Mouse (Mus musculus): ENCODE measurements around the gene Garnl3. TPM values are rescaled to one million over a fixed set of nuclear protein-coding genes. Genes with fewer than 3 reads are reported as not detected.
A peak's percentile ranks its signal among the peaks of the same experiment; 100 is the strongest.

The Garnl3 gene
- polyA plus RNA-seq (2015; fragmentation: Nextera tagmentation; extraction: Ambion mirVana): 10.4 and 11.0 TPM in 2 replicates

DNA sequence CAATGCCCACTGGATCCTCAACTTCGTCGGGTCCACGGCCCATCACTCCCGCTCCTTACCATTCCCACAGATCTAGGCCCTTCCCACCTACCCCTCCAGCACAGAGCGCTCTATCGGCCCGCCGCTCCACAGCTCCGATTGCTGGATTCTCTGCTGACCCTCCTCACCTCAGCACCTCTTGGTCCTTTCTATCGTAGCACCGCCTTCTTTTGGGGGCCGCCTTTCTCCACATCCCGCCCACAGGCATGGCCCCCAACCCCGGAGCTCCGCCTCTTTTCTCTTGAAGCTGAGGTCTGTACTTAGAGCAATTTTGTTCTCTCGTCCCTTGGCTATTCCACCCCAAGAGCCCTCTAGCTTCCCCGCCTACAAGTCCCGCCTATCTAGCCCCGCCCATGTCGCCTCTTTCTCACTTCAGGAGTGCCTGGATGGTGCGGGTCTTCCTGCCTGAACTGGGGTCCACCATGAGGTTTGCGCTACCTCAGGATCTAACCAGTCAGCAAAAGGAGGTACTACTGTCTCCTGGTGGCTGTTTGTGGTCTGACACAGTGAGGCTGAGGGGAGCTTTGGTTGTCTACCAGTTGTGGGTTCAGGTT is at the start of gene Garnl3:
Garnl3 (minus strand) TSS at position 155 of the 593 bp plus-strand sequence.
- H3K4me3 ChIP-seq: peak within 1 kb of the TSS; percentile 80
- under 1% methylated on average over 22 of the region's 22 CpGs for WGBS
- H3K27me3 ChIP-seq (replicated peaks): peaks cover 33% of the 10 kb centered on the region
- peaks cover 28% of the 10 kb centered on the region for H3K4me1 ChIP-seq
- ATAC-seq (ENCODE audit: extremely low read depth, insufficient number of reproducible peaks, low FRiP score, low TSS enrichment): peak; percentile 6; the same call in 1 of the 2 replicates
- H3K4me2 ChIP-seq: peak within 1 kb of the TSS; percentile 98
- no peaks in the 10 kb centered on the region for H3K36me3 ChIP-seq
- peak within 1 kb of the TSS; percentile 63 for H3K27ac ChIP-seq (replicated peaks)
- peak within 1 kb of the TSS; percentile 71 for H3K9ac ChIP-seq
- no peaks in the 10 kb centered on the region for H3K9me3 ChIP-seq

DNA sequence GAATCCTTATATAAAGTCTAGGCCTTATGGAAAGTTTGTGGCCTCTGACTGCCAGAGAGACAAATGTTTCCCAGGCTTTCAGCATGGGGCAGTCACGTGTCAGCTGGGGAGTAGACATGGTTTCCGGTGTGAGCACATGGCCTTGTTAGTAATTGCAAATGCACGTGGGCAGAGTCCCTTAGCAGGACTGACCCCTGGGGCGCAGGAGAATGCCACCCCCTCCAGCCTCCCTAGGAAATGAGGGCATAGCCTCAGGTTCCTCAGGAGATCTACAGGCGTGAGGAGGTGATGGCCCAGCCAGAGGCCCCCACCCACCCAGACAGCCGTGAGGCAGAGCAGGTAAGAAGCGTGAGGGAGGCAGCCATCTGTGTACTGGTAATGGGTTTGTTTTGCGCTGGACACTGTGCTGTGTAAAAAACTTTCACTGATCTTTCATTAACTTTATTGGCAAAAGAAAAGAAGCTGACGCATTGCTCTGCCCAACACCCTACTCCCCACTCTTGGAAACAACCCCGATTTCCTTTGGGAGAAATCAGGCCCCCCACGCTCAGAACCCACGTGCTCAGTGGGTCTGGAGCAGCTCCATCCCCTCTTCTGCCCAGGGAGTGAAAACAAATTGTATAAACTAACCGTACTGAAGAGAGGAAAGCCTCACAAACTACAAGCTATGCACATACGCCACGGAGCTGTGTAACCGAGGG is 48.6 kb upstream of the Garnl3 start:
- Histone ChIP-seq H3K27ac (replicated peaks) (no peak overlapping the region; the same call in 1 of the 2 replicates), H3K4me3 (no peak overlapping the region), H3K9me3 (no peaks in the 10 kb centered on the region), H3K36me3 (no peaks in the 10 kb centered on the region), H3K4me1 (peaks cover 48% of the 10 kb centered on the region), H3K4me2 (no peak overlapping the region), H3K9ac (peak overlapping the region; percentile 29), H3K27me3 (replicated peaks) (no peaks in the 10 kb centered on the region)
- WGBS: 68% methylated on average over 16 of the region's 16 CpGs
- no peak for ATAC-seq (ENCODE audit: extremely low read depth, insufficient number of reproducible peaks, low FRiP score, low TSS enrichment)

DNA sequence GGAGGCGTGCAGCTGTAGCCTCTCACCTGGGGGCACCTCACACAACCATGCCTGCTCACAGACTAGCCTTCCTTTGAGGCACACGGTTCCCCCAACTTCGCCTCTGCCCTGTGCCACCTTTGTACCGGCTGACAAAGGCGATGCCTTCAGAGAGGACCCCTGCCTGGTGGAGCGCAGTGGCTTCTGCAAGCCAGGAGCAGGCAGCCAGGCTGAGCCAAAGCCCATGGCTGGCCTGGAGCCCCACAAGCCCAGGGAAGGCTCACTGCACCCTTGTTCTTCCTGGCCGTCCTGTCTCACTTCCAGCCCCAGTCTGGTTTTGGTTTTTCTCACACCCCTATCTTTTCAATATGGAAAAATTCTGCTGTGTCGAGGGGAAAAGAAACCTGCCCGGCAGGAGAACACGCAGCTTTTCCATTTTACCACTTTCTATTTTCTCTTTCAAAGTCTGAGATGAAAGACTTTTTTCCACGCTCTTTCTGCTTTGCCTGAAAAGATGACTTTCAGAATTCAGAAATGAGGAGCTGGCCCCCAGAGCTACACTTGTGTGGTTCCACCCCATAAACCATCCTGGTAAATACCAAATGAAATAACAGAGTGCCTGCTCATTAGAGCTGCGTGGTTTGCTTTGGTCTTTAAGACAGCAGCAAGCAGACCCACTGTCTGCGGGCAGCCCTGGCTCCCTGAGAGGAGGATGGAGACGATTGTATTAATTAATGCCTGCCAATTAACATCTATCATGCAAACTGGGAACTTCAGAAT is 47.9 kb upstream of the Garnl3 start:
- Histone ChIP-seq H3K4me1 (peaks cover 44% of the 10 kb centered on the region), H3K27me3 (replicated peaks) (no peaks in the 10 kb centered on the region), H3K4me3 (no peak overlapping the region), H3K9ac (peak overlapping the region; percentile 63; the same call in 1 of the 2 replicates), H3K9me3 (no peaks in the 10 kb centered on the region), H3K36me3 (no peaks in the 10 kb centered on the region), H3K27ac (replicated peaks) (peak overlapping the region; percentile 80), H3K4me2 (no peak overlapping the region)
- WGBS: 75% methylated on average over 14 of the region's 14 CpGs
- no peak for ATAC-seq (ENCODE audit: extremely low read depth, insufficient number of reproducible peaks, low FRiP score, low TSS enrichment)

DNA sequence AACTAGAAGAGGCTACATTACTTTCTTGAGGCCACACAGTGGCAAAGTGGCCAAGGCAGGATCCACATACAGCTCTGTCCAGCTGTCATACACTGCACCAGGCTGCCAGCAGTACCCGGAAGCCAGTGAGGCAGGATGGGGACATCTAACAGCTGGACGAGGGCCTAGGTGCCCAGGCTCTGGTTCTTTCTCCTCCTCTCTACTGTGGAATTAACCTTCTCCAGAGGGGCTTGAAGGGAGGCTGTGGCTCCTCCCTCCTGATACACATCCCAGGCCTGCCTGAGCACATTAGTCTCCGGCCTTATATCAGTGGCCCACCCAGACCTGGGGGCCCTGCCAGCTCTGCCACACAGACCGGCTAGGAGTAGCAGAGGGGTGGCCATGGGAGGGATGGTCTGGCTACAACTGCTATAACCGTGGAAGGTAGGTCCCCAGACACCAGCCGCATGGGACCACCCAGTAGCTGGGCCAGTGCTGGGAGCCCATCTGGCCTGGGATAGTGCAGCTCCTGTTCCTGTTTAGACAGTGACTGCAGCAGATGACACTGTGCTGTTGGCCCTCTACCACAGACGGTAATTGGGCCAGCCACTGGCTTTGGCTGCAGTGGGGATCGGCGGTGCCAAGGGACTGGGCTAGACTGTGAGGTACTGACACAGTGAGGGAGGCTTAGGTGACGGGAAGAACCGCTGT is 46.9 kb upstream of the Garnl3 start:
- Histone ChIP-seq H3K4me1 (peaks cover 42% of the 10 kb centered on the region), H3K36me3 (no peaks in the 10 kb centered on the region), H3K9me3 (no peaks in the 10 kb centered on the region), H3K4me2 (peak overlapping the region; percentile 30), H3K27ac (replicated peaks) (peak overlapping the region; percentile 80), H3K9ac (peak overlapping the region; percentile 63), H3K4me3 (no peak overlapping the region), H3K27me3 (replicated peaks) (no peaks in the 10 kb centered on the region)
- peak; percentile 19; the same call in 1 of the 2 replicates for ATAC-seq (ENCODE audit: extremely low read depth, insufficient number of reproducible peaks, low FRiP score, low TSS enrichment)
- 52% methylated on average over 11 of the region's 11 CpGs for WGBS

DNA sequence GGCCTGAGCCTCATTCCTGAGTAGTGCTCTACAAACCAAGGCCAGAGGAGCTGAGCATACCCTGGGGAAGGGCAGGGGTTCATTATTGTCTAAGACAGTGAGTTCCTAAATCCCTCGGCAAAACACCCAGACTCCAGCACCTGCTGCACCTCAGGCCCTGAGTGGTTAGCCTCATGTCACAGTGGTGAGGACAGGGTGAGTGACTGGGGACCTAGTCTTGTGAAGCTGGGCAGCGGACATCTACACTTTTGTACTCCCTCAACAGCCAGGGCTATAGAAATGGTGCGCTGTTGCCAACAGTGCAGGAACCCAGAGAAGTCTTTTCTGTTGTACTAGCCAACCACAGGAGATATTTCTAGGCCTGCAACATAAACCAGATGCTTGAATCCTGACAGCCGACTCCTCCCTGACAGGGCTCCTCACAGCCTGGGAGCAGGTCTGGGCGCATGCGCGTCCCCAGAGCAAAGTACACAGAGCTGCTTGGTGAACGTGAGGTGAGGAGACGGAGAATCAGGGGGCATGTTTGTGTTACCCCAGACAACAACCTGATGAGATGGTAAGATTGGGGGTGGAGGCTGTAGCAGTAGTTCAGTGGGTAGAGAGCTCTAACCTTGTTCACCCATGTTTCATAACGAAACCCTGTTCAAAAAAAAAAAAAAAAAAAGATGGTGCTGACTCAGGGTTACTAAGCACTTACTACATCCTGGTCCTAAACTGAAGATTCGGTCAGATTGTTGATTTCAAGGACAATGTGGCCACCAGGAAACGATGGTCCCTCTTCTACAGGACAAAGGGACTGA is 46.2 kb upstream of the Garnl3 start:
- H3K36me3 ChIP-seq: no peaks in the 10 kb centered on the region
- no peaks in the 10 kb centered on the region for H3K9me3 ChIP-seq
- H3K27me3 ChIP-seq (replicated peaks): no peaks in the 10 kb centered on the region
- peak overlapping the region; percentile 80 for H3K27ac ChIP-seq (replicated peaks)
- H3K4me2 ChIP-seq: peak overlapping the region; percentile 30
- ATAC-seq (ENCODE audit: extremely low read depth, insufficient number of reproducible peaks, low FRiP score, low TSS enrichment): peak; percentile 20; the same call in 1 of the 2 replicates
- H3K4me3 ChIP-seq: no peak overlapping the region
- 41% methylated on average over 12 of the region's 12 CpGs for WGBS
- peak overlapping the region; percentile 63; the same call in 1 of the 2 replicates for H3K9ac ChIP-seq
- peaks cover 50% of the 10 kb centered on the region for H3K4me1 ChIP-seq

DNA sequence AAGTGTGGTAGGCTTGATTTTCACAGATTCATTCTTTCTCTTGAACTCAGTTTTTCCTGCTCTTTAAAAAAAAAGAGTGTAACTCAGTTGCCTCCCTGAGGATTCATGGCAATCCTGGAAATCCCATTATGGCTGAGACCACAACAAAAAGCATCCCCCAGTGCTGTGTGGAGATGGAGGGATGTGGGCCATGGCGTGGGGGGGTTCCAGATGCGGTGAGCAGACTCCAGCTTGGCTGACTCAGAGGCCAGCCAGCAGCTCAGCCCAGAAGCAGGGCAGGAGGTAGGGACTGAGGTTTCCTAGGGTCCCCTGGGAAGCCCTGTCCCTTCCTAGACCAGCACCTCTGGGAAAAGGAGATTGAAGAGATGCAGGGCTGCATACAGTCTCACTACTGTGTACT is 45.5 kb upstream of the Garnl3 start:
- ATAC-seq (ENCODE audit: extremely low read depth, insufficient number of reproducible peaks, low FRiP score, low TSS enrichment): no peak
- H3K4me3 ChIP-seq: no peak overlapping the region
- peaks cover 53% of the 10 kb centered on the region for H3K4me1 ChIP-seq
- no peaks in the 10 kb centered on the region for H3K36me3 ChIP-seq
- H3K4me2 ChIP-seq: no peak overlapping the region
- H3K9ac ChIP-seq: peak overlapping the region; percentile 29
- 51% methylated on average over 2 of the region's 2 CpGs for whole genome bisulfite sequencing
- no peaks in the 10 kb centered on the region for H3K9me3 ChIP-seq
- H3K27ac ChIP-seq (replicated peaks): peak overlapping the region; percentile 80
- H3K27me3 ChIP-seq (replicated peaks): no peaks in the 10 kb centered on the region

DNA sequence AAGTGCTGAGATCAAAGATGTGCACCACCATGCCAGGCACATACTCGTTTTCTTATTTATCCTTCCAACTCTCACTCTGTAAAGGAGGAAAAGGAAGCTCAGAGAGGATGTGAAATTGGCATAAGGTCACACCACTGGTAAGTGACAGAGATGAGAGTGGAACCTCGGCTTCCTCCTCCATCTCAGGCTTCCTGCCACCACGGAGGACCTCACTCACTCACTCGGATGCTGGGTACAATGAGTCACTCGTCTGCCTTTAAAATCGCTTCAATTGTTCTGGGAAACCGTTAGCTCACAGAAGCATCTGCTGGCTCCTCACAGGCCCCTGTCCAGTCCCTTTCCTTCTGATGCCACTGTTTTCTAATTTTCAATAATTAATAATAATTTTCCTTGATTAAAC is 45.1 kb upstream of the Garnl3 start:
- WGBS: 48% methylated on average over 7 of the region's 7 CpGs
- H3K9ac ChIP-seq: no peak overlapping the region
- no peak for ATAC-seq (ENCODE audit: extremely low read depth, insufficient number of reproducible peaks, low FRiP score, low TSS enrichment)
- no peaks in the 10 kb centered on the region for H3K27me3 ChIP-seq (replicated peaks)
- H3K27ac ChIP-seq (replicated peaks): no peak overlapping the region
- no peaks in the 10 kb centered on the region for H3K36me3 ChIP-seq
- no peak overlapping the region for H3K4me2 ChIP-seq
- peaks cover 53% of the 10 kb centered on the region for H3K4me1 ChIP-seq
- H3K4me3 ChIP-seq: no peak overlapping the region
- H3K9me3 ChIP-seq: no peaks in the 10 kb centered on the region

DNA sequence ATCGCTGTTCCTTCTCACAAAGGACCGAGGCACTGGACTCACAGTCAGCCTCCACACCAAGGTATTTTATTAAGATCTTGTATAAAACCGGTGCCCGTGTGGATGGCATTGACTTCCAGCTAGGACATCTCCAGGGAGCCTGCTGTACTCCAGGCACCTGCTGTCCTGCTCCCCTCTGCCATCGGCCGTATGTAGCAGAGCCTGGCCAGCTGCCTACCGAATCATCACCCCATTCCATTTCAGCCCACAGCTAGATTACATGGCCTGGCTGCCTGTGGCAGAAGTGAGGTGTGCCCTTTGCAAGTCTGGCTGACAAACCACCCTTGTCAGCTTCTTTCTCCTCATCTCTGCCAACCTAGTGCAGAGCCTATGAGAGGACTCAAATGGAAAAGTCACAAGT is 42.2 kb upstream of the Garnl3 start:
- Histone ChIP-seq H3K9ac (no peak overlapping the region), H3K9me3 (no peaks in the 10 kb centered on the region), H3K36me3 (no peaks in the 10 kb centered on the region), H3K4me2 (no peak overlapping the region), H3K4me3 (no peak overlapping the region), H3K27ac (replicated peaks) (no peak overlapping the region), H3K4me1 (peaks cover 45% of the 10 kb centered on the region), H3K27me3 (replicated peaks) (no peaks in the 10 kb centered on the region)
- WGBS: 83% methylated on average over 7 of the region's 7 CpGs
- ATAC-seq (ENCODE audit: extremely low read depth, insufficient number of reproducible peaks, low FRiP score, low TSS enrichment): no peak

DNA sequence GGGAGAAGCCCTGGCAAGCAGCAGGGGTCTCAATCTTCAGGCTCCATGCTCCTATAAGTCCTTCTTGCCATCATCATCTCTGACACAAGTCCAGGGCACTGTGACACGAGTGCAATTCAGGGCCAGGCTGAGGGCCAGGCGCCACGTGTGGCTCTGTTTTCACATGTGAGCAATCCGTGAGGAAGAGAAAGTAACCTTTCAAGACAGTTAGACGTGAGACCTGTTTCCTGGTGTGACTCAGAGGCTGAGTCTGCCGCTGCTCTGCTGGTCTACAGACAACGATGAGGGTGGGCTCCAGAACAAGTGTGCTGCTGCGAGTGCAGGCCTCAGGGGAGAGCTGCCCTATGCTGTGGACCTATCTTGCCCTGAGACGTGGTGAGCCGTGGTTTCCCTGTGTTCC is 41.7 kb upstream of the Garnl3 start:
- ATAC-seq (ENCODE audit: extremely low read depth, insufficient number of reproducible peaks, low FRiP score, low TSS enrichment): no peak
- H3K9ac ChIP-seq: no peak overlapping the region
- H3K4me3 ChIP-seq: no peak overlapping the region
- 57% methylated on average over 10 of the region's 10 CpGs for WGBS
- H3K27ac ChIP-seq (replicated peaks): no peak overlapping the region
- no peak overlapping the region for H3K4me2 ChIP-seq
- H3K27me3 ChIP-seq (replicated peaks): no peaks in the 10 kb centered on the region
- no peaks in the 10 kb centered on the region for H3K9me3 ChIP-seq
- no peaks in the 10 kb centered on the region for H3K36me3 ChIP-seq
- peaks cover 40% of the 10 kb centered on the region for H3K4me1 ChIP-seq

DNA sequence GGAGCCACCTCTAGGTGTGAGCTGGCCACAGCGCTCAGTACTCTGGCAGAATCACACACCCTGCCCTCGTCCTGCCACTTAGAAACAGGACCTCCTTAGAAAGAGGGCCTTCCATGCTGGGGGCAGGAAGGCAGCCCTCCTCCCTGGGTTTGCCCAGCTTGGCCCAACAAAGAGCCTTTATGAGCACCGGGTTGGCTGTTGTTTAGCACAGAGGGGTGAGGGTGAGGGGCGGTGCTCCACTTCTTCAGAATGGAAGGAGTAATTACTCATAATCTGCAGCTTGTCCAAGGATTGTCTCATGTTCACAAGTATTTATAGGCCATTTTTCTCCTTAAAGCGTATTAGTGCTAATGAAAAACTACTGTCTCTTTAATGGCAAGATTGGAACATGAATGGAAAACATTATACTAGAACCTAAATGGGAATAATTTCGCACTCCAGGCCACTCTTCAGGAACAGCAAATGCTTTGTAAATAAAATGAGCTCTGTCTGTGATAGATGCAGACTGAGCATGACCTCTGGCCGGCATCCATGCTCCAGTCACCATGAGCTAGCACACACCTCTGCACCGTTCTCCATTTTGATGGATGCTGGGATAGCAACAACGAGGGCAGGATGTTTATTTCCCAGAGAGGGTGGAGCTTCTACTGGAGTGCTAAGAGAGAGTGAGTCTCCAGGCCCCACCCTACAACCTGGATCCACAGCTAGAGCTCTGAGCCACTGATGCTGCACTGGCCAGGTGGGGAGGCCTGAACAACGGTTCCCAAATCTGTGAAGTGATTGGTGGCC is 39.5 kb upstream of the Garnl3 start:
- 68% methylated on average over 10 of the region's 10 CpGs for WGBS
- no peak for ATAC-seq (ENCODE audit: extremely low read depth, insufficient number of reproducible peaks, low FRiP score, low TSS enrichment)
- no peak overlapping the region for H3K4me3 ChIP-seq
- H3K4me1 ChIP-seq: peaks cover 35% of the 10 kb centered on the region
- H3K27ac ChIP-seq (replicated peaks): no peak overlapping the region
- no peak overlapping the region for H3K9ac ChIP-seq
- no peaks in the 10 kb centered on the region for H3K9me3 ChIP-seq
- no peaks in the 10 kb centered on the region for H3K36me3 ChIP-seq
- H3K4me2 ChIP-seq: no peak overlapping the region
- H3K27me3 ChIP-seq (replicated peaks): no peaks in the 10 kb centered on the region
